Mouse (Mus musculus) MEL (cell line): ENCODE measurements at regions not wholly inside any gene's neighbourhood (a gene's known extent, or its start where the extent isn't known, plus 50 kb on each side); places are given as distances from the start of the nearest gene placed in this dataset.

Experiments
- CTCF ChIP-seq, 3 experiments: IDR thresholded peaks in 2 of 3; conservative IDR thresholded peaks in 1 of 3; 2 replicates each; pipeline ENCODE4 v1.5.1; 2011 to 2012; ENCODE audit warnings: low read length in 3 of 3, low read depth in 2 of 3, mild to moderate bottlenecking in 2 of 3, improper control_type of control experiment in 1 of 3, inconsistent platforms in 1 of 3, mixed read lengths in 1 of 3, moderate library complexity in 1 of 3; ENCODE audit not compliant: control insufficient read depth in 1 of 3, insufficient read depth in 1 of 3, poor library complexity in 1 of 3, severe bottlenecking in 1 of 3
- ELF1 ChIP-seq: IDR thresholded peaks from 2 replicates; pipeline ENCODE4 v1.6.1; 2014; ENCODE audit warnings: low read depth, mild to moderate bottlenecking, inconsistent platforms, low read length, improper control_type of control experiment, moderate library complexity
- GATA1 ChIP-seq: IDR thresholded peaks from 2 replicates; pipeline ENCODE4 v1.6.1; 2011; ENCODE audit warnings: low read depth, low read length, improper control_type of control experiment
- JUND ChIP-seq: IDR thresholded peaks from 2 replicates; pipeline ENCODE4 v1.6.1; 2011; ENCODE audit warnings: low read depth, mild to moderate bottlenecking, improper control_type of control experiment, low read length
- KAT2A ChIP-seq: conservative IDR thresholded peaks from 2 replicates; pipeline ENCODE4 v1.6.1; 2012; ENCODE audit warnings: low read depth, low read length, improper control_type of control experiment, inconsistent platforms
- RAD21 ChIP-seq: IDR thresholded peaks from 2 replicates; pipeline ENCODE4 v1.6.1; 2011; ENCODE audit warnings: mild to moderate bottlenecking, low read depth, low read length, improper control_type of control experiment
- RCOR1 ChIP-seq: IDR thresholded peaks from 2 replicates; pipeline ENCODE4 v1.6.1; 2012; ENCODE audit warnings: low read depth, mild to moderate bottlenecking, inconsistent platforms, low read length, improper control_type of control experiment
- UBTF ChIP-seq: IDR thresholded peaks from 2 replicates; pipeline ENCODE4 v1.6.1; 2012; ENCODE audit warnings: low read depth, mild to moderate bottlenecking, inconsistent platforms, low read length, improper control_type of control experiment, moderate library complexity, borderline replicate concordance; ENCODE audit not compliant: insufficient read depth
- ZC3H11A ChIP-seq: IDR thresholded peaks from 2 replicates; pipeline ENCODE4 v1.6.1; 2012; ENCODE audit warnings: low read depth, mild to moderate bottlenecking, inconsistent platforms, low read length, improper control_type of control experiment

- TF ChIP-seq UBTF: no peak
- TF ChIP-seq CTCF (IDR thresholded peaks at IDR 0.05 in 2 of 3, conservative IDR thresholded peaks at IDR 0.05 in 1 of 3; ENCODE audit: control insufficient read depth in 1 of 3, insufficient read depth in 1 of 3, low read depth in 2 of 3, low read length in 3 of 3, poor library complexity in 1 of 3, severe bottlenecking in 1 of 3): no peak
- no peak for TF ChIP-seq GATA1
- TF ChIP-seq RCOR1: no peak
- no peak for TF ChIP-seq ZC3H11A
- TF ChIP-seq ELF1: no peak
- TF ChIP-seq JUND: no peak
- TF ChIP-seq KAT2A: no peak
- no peak for TF ChIP-seq RAD21
Observed at GRCm38 (mm10) chr13:70037985-70038667, 235.9 kb downstream of the Med10 start.
